Mouse (Mus musculus) spleen, postnatal 10 days (tissue): Measurements from ENCODE around the gene Rnf34.

Source experiments
- DNase-seq, 2 experiments: peaks; one replicate each; pipeline ENCODE4 v3.0.0; 2021 to 2022; ENCODE audit warnings: low spot score in 2 of 2

Gene Rnf34

DNA sequence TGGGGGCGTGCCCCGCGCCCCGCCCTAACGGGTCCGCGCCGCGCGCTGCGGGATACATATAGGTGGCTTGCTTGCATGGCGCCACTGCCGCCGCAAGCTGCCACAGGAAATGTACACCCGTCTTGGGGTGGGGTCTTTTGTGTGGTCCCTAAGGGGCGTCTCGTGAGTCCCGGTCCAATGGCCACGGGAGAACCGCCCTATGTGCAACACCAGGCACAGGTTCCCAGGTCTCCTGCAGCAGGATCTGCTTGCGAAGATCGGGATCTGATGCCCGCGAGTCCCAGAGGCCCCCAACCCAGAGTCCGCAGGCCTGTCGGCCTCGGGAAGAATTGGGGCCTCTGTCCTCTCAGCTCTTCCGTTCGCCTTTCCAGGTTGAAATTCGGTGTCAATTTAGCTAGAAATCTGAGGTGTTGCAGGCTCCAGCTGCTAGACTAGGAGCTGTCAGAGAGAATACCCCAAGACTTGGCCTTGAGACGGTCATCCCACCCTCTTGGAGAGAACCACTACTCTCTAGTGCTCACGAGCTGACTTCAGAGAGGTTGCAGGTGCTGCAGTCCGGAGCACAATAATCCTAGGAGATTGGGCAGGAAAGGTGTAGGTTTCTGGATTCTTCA lies 50.8 kb downstream of the Rnf34 start:
- no peak for DNase-seq

DNA sequence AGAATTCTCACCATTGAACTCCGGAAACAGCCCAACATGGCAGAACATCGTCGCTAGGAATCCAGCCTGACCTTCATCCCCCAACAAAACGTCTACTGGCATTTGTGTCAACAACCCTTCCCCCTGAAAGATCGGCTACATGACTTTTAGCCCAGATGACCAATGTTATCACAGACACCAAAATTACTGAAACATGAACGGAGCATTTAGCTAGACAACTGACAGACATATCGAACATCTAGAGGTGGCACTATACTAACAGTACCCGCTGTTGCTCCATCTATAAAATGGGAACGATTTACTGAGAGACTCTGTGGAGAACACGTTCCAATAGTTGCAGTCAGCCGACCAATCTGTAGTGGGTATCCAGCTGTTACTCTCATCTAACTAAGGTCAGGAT lies 51.3 kb downstream of the Rnf34 start:
- no peak for DNase-seq

DNA sequence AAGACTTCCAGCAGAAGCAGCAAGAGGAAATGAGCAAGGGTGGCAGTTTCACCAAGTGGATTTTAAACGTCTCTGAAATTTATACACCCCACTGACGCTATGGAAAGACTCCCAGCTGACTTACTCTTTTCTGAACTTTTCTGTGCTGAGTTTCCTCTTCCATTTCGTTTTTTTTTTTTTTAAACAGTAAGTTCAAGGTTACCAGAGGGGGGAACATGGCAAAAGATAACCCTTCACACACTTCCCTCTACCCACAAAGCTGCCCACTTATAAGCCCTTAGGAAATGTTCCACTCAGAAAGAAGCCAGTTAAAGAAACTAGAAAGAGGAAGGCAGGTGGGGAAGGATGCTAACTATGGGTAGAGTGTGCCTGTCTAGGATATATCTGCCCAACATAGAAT lies 51.8 kb downstream of the Rnf34 start:
- DNase-seq: no peak

DNA sequence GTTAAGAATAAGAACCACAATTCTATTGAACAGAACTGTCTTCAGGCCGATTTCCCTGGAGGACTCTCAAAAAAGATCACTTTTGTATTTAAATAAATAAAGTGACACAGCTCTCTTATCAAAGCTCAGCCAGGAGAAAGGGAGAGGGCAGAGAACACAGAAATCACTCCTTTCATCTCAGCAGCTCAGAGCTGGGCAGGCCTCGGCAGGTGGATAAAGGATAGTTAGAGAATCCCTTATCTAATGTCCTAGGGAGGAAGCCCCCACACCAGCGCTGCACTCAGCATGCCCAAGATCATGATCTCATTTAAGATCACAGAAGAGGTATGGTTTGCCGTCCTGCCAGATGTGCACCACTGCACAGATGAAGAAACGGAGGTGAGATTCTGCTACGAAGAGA lies 52.4 kb downstream of the Rnf34 start:
- DNase-seq: no peak

DNA sequence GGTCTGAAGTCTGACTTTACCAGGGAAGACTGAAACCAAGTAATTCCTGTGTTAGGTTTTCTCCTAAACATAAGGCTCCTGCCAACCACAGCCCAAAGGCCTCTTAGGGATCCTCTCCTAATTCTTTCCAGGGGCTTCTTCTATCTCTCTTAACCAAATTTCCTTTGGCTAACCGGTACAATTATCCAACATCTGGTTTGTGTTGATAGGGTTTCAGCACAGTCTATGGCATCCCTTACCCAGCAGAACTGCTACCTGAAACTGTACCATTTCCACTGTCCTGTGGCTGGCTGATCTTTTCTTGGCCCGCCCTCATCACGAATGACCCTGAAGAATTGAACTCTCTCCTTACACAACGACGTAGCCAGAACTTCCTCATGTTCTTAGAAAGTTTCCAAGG lies 53.3 kb downstream of the Rnf34 start:
- no peak for DNase-seq

DNA sequence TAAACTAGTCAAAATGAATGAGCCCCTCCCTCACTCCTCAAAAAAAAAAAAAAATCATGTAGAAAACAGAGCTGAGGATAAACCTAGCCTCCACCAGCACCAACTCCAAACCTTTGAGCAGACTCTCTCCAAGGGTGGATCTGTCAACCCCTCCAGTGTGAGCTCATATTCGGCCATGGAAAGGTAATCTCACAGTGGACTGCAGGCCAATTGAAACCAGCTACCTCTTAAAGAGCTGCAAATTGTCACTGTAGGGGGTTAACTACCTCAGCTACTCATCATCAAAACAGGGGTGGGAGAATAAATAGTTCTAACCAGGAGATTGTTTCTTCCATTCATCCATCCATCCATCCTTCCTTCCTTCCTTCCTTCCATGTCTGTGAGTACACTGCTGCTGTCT lies 57.3 kb downstream of the Rnf34 start:
- no peak for DNase-seq

DNA sequence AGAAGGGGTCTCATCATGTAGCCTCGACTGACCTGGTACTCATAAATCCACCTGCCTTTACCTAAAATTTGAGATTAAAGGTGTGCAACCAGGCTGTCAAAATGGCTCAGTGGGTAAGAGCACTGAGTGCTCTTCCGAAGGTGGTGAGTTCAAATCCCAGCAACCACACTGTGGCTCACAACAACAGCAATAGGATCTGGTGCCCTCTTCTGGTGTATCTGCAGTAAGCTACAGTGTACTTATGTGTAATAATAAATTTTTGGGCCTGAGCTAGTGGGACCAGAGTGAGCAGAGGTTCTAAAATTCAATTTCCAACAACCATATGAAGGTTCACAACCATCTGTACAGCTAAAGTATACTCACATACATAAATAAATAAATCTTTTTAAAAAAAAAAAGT lies 58.2 kb downstream of the Rnf34 start:
- DNase-seq: no peak

DNA sequence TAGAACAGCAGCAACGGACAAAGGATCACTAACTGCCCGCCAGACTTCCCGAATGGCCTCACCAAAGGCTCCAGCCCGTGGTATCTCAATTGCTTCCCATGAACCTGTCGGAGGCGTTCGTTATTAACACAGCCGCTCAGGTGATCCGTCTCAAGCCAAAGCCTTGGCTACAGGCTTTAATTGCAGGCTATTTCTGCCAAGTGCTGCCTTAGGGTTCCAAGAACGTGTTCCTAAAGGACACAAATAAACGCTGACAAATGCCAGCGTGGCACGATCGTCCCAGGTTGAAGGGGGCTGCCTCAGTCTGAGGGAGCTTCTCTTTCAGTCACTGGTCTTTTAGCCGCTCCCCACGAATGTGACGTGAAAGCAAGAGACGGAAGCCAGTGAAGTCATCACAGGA lies 59.6 kb downstream of the Rnf34 start:
- DNase-seq: no peak

DNA sequence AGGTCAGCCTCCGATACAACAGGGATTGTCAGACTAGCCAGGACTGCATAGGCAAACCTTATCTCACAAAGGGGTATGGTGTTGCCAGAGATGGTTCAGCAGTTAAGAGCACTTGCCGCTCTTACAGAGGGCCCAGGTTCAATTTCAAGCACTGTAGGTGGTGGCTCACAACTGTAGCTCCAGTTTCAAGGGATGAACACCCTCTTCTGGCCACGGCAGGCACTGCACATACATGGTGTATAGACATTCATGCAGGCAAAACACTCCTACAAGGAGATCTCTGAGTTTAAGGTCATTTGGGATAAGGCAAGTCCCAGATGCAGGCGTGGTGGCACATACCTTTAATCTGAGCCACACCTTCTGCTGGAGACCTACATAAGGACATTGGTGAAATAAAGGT lies 63.0 kb downstream of the Rnf34 start:
- DNase-seq: peak in 1 of 2 experiments; percentile 46

DNA sequence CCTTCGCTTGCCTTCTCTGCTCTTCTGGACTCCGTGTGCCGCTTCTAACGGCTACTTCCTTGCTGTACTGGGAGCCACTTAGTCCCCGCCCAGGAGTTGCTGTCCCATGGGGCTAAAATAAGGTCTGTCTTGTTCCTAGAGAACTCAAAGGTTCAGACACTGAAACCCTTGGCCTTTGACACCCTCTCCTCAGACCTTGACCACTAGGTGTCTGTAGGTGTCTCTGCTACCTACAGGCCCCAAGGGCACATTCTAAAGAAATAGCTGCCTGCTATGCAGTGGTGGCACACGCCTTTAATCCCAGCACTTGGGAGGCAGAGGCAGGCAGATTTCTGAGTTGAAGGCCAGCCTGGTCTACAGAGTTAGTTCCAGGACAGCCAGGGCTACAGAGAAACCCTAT lies 66.3 kb downstream of the Rnf34 start:
- no peak for DNase-seq

DNA sequence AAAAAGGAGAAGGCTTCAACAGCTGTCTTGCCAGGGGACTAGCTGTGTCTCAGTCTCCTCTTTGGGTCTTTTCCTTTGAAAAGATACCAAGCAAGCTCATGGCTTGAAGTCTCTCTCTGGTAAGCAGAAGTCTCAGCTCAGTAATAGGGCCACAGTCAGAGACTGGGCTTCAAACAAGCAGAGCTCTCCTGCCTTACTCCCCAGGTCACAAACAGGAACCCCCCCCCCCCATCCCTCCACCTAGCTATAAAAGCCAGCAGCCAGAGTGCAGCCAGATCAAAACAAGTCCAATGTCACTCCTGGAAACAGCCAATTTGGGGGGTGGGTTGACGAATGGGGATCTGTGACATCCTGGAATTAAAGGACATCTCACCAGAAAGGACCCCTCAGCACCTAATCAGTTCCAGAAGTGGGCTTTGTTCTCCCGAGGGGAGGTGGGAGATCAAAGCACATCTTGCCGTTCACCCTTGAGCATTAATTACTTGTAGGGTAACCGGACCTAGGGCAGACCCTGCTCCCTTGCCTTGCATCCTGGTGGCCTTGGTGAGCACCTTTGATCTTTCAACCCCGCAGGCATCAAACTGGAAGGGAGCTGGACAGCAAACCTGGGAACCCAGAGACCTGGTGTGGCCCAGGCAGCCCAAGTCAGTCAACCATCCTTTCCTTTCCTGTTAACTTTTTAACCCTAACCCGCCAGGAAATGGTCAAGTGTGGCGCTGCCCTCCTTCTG lies 68.3 kb downstream of the Rnf34 start:
- no peak for DNase-seq

DNA sequence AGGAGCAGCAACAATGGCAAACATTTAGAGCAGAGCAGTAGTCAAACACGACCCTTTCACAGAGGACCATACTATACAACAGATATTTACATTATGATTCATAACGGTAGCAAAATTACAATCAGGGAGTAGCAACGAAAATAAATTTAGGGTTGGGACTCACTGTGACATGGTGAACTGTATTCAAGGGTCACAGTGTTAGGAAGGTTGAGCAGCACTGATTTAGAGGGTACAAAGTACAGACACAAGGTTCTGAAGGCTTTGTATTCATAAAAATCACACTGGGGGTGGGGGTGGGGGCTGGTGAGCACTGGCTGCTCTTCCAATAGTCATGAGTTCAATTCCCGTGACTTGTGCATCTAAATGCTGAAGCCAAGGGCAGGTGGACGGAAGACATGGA lies 70.7 kb downstream of the Rnf34 start:
- DNase-seq: no peak
